Mouse (Mus musculus) olfactory bulb, adult 2 months (tissue): ENCODE measurements at regions not wholly inside any gene's neighbourhood (a gene's known extent, or its start where the extent isn't known, plus 50 kb on each side); places are given as distances from the start of the nearest gene placed in this dataset.

Experiments
- CTCF ChIP-seq: fragments of 200-500 bp; IDR thresholded peaks from 2 replicates; pipeline ENCODE4 v1.5.1; 2012; ENCODE audit warnings: low read depth, mild to moderate bottlenecking, low read length, moderate library complexity; ENCODE audit not compliant: insufficient read depth
- POLR2A ChIP-seq: fragments of 200-500 bp; IDR thresholded peaks from 2 replicates; pipeline ENCODE4 v1.6.1; 2012; ENCODE audit warnings: mild to moderate bottlenecking, low read depth, low read length, moderate library complexity; ENCODE audit not compliant: insufficient read depth

- TF ChIP-seq CTCF = no peak
- TF ChIP-seq POLR2A = no peak
Observed at GRCm38 (mm10) chr8:89823631-89824030, 524.5 kb downstream of the Tox3 start.
